Mouse (Mus musculus): ENCODE data around the gene Smagp.

The Smagp gene

GRCm38 (mm10) chr15:100590436-100590835 is 46.3 kb downstream of the Smagp start:
- no peak for DNase-seq (ENCODE audit: low read depth)

GRCm38 (mm10) chr15:100588297-100588696 is 48.4 kb downstream of the Smagp start:
- DNase-seq (ENCODE audit: low read depth) = no peak

GRCm38 (mm10) chr15:100587166-100587565 is 49.6 kb downstream of the Smagp start:
- DNase-seq (ENCODE audit: low read depth) = no peak

GRCm38 (mm10) chr15:100585931-100586330 is 50.8 kb downstream of the Smagp start:
- DNase-seq (ENCODE audit: low read depth) = no peak

- DNase-seq (ENCODE audit: low read depth) = no peak
Observed at GRCm38 (mm10) chr15:100580108-100580507, 56.6 kb downstream of the Smagp start.

- no peak for DNase-seq (ENCODE audit: low read depth)
Observed at GRCm38 (mm10) chr15:100577972-100578371, 58.8 kb downstream of the Smagp start.

GRCm38 (mm10) chr15:100576810-100577209 is 59.9 kb downstream of the Smagp start:
- DNase-seq (ENCODE audit: low read depth) = no peak

GRCm38 (mm10) chr15:100576392-100576791 is 60.3 kb downstream of the Smagp start:
- DNase-seq (ENCODE audit: low read depth) = no peak

- no peak for DNase-seq (ENCODE audit: low read depth)
Observed at GRCm38 (mm10) chr15:100575366-100575765, 61.4 kb downstream of the Smagp start.

- peak; percentile 54 for DNase-seq (ENCODE audit: low read depth)
Observed at GRCm38 (mm10) chr15:100574378-100574777, 62.4 kb downstream of the Smagp start.

- DNase-seq (ENCODE audit: low read depth) = peak; percentile 71
Observed at GRCm38 (mm10) chr15:100573946-100574345, 62.8 kb downstream of the Smagp start.
